Mouse (Mus musculus) liver, adult 2 months (tissue): ENCODE results near the gene Mnd1.

Source experiments
- CTCF ChIP-seq: fragments of 200-500 bp; IDR thresholded peaks from 2 replicates; pipeline ENCODE4 v1.5.1; 2011; ENCODE audit warnings: low read depth, low read length, control low read depth
- POLR2A ChIP-seq: fragments of 200-500 bp; IDR thresholded peaks from 2 replicates; pipeline ENCODE4 v1.6.1; 2011; ENCODE audit warnings: low read length, control low read depth; ENCODE audit not compliant: insufficient read depth; ENCODE audit errors: extremely low read depth

DNA sequence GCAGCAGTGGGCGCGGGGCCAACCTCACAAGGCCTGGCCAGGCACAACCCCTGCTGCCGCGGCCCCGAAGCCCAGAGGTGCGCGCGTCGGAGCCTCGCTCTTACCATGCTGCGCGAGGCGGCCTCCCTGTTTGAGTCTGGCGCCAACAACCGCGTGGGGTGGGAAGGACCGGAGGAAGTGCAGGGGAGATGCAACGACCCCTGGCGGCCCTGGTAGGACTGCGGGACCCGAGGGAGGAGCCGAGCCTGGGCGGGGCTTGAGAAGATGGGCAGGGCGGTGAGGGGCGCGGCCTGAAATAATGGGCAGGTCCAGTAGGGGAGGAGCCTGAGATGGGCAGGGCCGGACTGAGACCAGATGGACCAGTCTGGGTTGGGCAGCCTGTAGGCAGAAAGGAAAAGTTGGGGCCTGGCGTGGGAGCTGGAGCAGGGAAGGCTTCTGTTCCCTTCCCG is at the start of gene Mnd1:
- TF ChIP-seq POLR2A: 0 out of 2 replicates have a peak, but pooled peaks have one; percentile 31
- TF ChIP-seq CTCF: peak; percentile 87
